Mouse (Mus musculus) heart, adult 11 months (tissue): ENCODE data around the gene Grik1.

ENCODE experiments used
- DNase-seq: peaks from one replicate; pipeline ENCODE4 v3.0.0; 2022

Gene Grik1

DNA sequence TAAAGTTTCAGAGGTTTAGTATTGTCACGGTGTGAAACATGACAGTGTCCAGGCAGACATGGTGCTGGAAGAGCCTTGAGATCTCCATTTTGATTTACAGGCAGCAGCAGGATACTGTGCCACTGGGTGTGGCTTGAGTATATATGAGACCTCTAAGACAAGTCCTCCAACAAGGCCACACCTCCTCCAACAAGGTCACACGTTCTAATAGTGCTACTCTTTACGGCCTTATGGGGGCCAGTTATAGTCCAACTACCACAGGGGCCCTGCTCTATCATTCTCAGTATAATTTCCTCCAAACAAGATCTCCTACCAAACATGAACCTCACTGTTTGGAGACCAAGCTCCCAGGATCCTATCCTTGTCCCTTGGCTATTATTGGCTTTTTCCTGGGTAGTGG lies 441.3 kb downstream of the Grik1 start:
- DNase-seq, result peak; percentile 79
